Mouse (Mus musculus): ENCODE measurements around the gene Osbpl11. TPM values are rescaled to one million over a fixed set of nuclear protein-coding genes. Genes with fewer than 3 reads are reported as not detected.

Osbpl11 gene
- total RNA-seq, 2 experiments from 2014 or later: 19.3 to 19.6 TPM

DNA sequence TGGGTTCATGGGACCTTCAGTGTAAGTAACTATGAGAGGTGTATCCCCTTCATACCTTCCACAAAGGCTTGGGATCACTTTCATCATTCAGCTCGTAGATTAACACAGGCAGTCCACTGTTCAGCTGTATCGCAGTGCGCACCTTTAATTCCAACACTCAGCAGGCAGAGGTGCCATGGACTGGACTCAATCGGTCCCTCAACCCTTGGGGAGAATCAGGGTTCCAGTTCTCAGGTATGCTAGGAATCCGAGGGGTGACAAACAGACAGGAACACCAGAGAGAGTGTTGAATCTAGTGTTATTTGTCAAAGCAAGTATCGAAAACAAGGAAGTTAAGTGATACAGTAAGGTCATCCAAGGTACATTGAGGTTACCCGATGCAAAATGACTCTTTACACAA, 107.4 kb downstream of the Osbpl11 start:
- DNase-seq (ENCODE audit: extremely low spot score in 1 of 2, low spot score in 1 of 2): no peak

Other genes starting within 250 kb of the Osbpl11 start
- gene Iqcg, start 128.9 kb upstream of the Osbpl11 start, total RNA-seq (2021): 1 to 10 TPM; 3.3 to 4.0 TPM
- gene Rpl35a, start 128.6 kb upstream of the Osbpl11 start, total RNA-seq (2021): 100 to 1,000 TPM; 262 to 293 TPM
- gene Lmln, start 122.5 kb upstream of the Osbpl11 start, total RNA-seq (2021): 10 to 100 TPM; 16.5 to 18.1 TPM
- 10 to 100 TPM; 34.6 to 37.1 TPM for gene Snx4, start 66.4 kb downstream of the Osbpl11 start, total RNA-seq (2021)
- gene Zfp148, start 195.8 kb downstream of the Osbpl11 start, total RNA-seq (2021): 100 to 1,000 TPM; 132 to 139 TPM